Comparison of ENCODE assay signal across 14 mouse cellular contexts in genomic region chr17:26528751-26529150, GRCm38 (mm10).
"Had no signal": no experiment of that assay in that cellular context is flagged by ENCODE, and none has a peak within 500 bp of the region (broad histone marks: within the 10 kb centered on the region; RNA-seq: fewer than 3 reads in every experiment).

No protein-coding gene starts in this region.

- H3K9me3 ChIP-seq: limb, embryonic 12.5 days; liver, embryonic 13.5 days; lung, embryonic 15.5 days; midbrain, embryonic 15.5 days; neural tube, embryonic 12.5 days had no signal

- H3K27ac ChIP-seq: limb, embryonic 12.5 days; liver, embryonic 13.5 days; lung, embryonic 15.5 days; macrophage; midbrain, embryonic 15.5 days; neural tube, embryonic 12.5 days had no signal

- H3K4me3 ChIP-seq: limb, embryonic 12.5 days; liver, embryonic 13.5 days; lung, embryonic 15.5 days; megakaryocyte, embryonic 14.5 days; midbrain, embryonic 15.5 days; neural tube, embryonic 12.5 days had no signal

- H3K9ac ChIP-seq: limb, embryonic 12.5 days; liver, embryonic 13.5 days; liver, postnatal 0 days; lung, embryonic 15.5 days; midbrain, embryonic 15.5 days; neural tube, embryonic 12.5 days had no signal

- H3K4me1 ChIP-seq: midbrain, embryonic 15.5 days; neural tube, embryonic 12.5 days had no signal

- DNase-seq: kidney, postnatal 10 days; liver; liver, embryonic 13.5 days; liver, postnatal 0 days; lung, postnatal 14 days; thymus, adult 2 months; thymus, postnatal 36 days had no signal

- ATAC-seq: liver, postnatal 0 days; midbrain, embryonic 15.5 days had no signal

- H3K36me3 ChIP-seq: limb, embryonic 12.5 days; liver, embryonic 13.5 days; lung, embryonic 15.5 days; midbrain, embryonic 15.5 days; neural tube, embryonic 12.5 days had no signal

- H3K27me3 ChIP-seq: limb, embryonic 12.5 days; lung, embryonic 15.5 days; midbrain, embryonic 15.5 days; neural tube, embryonic 12.5 days had no signal

- H3K4me2 ChIP-seq: limb, embryonic 12.5 days; liver, embryonic 13.5 days; lung, embryonic 15.5 days; midbrain, embryonic 11.5 days; midbrain, embryonic 15.5 days; neural tube, embryonic 12.5 days had no signal
